Mouse (Mus musculus) cerebellum, postnatal 10 days (tissue): ENCODE data around the gene Slc9b2.

Experiments used
- DNase-seq, 2 experiments: peaks; one replicate each; pipeline ENCODE4 v3.0.0; 2021; ENCODE audit warnings: mixed read lengths in 2 of 2

The Slc9b2 gene

GRCm38 (mm10) chr3:135307411-135308259 is at the start of gene Slc9b2:
Slc9b2 (plus strand) TSS chr3:135307700.
- peak; percentile 50 to 58 for DNase-seq

GRCm38 (mm10) chr3:135258919-135259318 is 48.6 kb upstream of the Slc9b2 start:
- no peak for DNase-seq

GRCm38 (mm10) chr3:135260233-135260632 is 47.3 kb upstream of the Slc9b2 start:
- DNase-seq, result no peak

- DNase-seq, result no peak
Observed at GRCm38 (mm10) chr3:135268616-135269015, 38.9 kb upstream of the Slc9b2 start.

GRCm38 (mm10) chr3:135269391-135269990 is 38.0 kb upstream of the Slc9b2 start:
- no peak for DNase-seq

GRCm38 (mm10) chr3:135272627-135273026 is 34.9 kb upstream of the Slc9b2 start:
- no peak for DNase-seq

GRCm38 (mm10) chr3:135273047-135273446 is 34.5 kb upstream of the Slc9b2 start:
- DNase-seq, result no peak

- DNase-seq, result no peak
Observed at GRCm38 (mm10) chr3:135280160-135280559, 27.3 kb upstream of the Slc9b2 start.

GRCm38 (mm10) chr3:135280669-135281415 is 26.7 kb upstream of the Slc9b2 start, which contains the start of gene Bdh2:
Bdh2 (plus strand) TSS chr3:135281221.
- DNase-seq, result peak; percentile 82

GRCm38 (mm10) chr3:135281701-135282100 is 25.8 kb upstream of the Slc9b2 start:
- DNase-seq, result no peak

GRCm38 (mm10) chr3:135285256-135285655 is 22.2 kb upstream of the Slc9b2 start:
- no peak for DNase-seq

GRCm38 (mm10) chr3:135285807-135286206 is 21.7 kb upstream of the Slc9b2 start:
- no peak for DNase-seq

- no peak for DNase-seq
Observed at GRCm38 (mm10) chr3:135288138-135288750, 19.3 kb upstream of the Slc9b2 start.

GRCm38 (mm10) chr3:135289148-135289547 is 18.4 kb upstream of the Slc9b2 start:
- no peak for DNase-seq

GRCm38 (mm10) chr3:135290249-135290894 is 17.1 kb upstream of the Slc9b2 start:
- DNase-seq, result peak; percentile 76 to 78

- DNase-seq, result peak; percentile 52 to 57
Observed at GRCm38 (mm10) chr3:135293703-135294102, 13.8 kb upstream of the Slc9b2 start.

- DNase-seq, result no peak
Observed at GRCm38 (mm10) chr3:135295559-135295958, 11.9 kb upstream of the Slc9b2 start.

- DNase-seq, result no peak
Observed at GRCm38 (mm10) chr3:135298560-135298959, 8.9 kb upstream of the Slc9b2 start.

- peak; percentile 47 to 64 for DNase-seq
Observed at GRCm38 (mm10) chr3:135300081-135300480, 7.4 kb upstream of the Slc9b2 start.

- DNase-seq, result peak; percentile 28 to 34
Observed at GRCm38 (mm10) chr3:135304060-135304459, 3.4 kb upstream of the Slc9b2 start.

GRCm38 (mm10) chr3:135304566-135304965 is 2.9 kb upstream of the Slc9b2 start:
- no peak for DNase-seq

GRCm38 (mm10) chr3:135312916-135313491 is 5.5 kb downstream of the Slc9b2 start:
- DNase-seq, result no peak
